In the genomic region with DNA sequence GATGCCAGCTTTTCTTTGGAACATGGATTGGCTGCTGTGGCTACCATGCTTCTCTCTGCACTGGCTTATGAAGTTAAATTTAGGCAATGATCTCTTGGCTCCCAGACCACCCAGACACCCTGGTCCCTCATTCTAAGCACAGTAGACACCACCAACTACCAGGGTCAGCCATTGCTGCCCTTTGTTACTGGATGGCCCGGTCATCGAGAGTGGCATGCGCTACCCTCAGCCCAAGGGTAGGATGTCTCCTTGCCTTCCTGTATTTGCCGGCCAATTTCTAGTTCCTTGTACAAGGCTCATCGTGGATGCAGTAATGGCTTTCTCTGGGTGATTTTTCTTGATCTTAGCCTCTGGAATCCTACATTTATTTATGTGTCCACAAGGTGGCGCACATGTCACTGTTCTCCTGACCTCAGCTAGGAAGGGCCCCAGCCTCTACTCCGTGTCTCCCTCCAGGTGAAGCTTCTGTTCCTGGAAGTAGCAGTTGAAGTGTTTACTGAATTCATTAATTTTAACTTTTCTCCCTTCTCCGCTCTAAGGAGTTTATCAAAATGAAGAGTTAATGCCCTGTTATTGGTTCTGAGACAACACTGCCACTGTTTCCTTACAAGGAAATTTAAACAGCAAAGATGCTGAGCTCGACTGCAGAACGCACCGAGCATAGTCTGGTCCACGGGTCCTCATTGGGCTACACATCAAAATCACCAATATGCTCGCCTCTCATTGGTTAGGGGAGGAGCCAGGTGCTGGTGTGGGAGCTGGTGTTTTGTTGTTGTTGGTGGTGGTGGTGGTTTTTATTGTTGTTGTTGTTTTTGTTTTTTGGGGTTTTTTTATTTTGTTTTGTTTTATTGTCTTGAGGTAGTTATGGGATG, we compare ENCODE assay signal across 8 mouse cellular contexts.
DNase-seq lines count a peak whose midpoint lies in the region; ATAC-seq and TF ChIP-seq lines count a peak whose summit lies in the region.

No protein-coding gene starts in this region.

- H3K4me3 ChIP-seq in MEL (ENCODE audit: control insufficient read depth in 1 of 2, insufficient read depth in 1 of 2, low read depth in 2 of 2, low read length in 2 of 2), result peak overlapping the region in 1 of 2 experiments; percentile 42; a peak in 2 of 4 replicates
- H3K4me3 ChIP-seq in forebrain, embryonic 16.5 days (replicated peaks; ENCODE audit: low read length), result no peak overlapping the region
- H3K4me3 ChIP-seq in kidney, adult 2 months (ENCODE audit: insufficient read depth, low read depth, low read length), result no peak overlapping the region
- H3K4me3 ChIP-seq in lung, embryonic 14.5 days (ENCODE audit: low read depth, low read length), result no peak overlapping the region

- no peaks in the 10 kb centered on the region for H3K79me2 ChIP-seq in MEL (ENCODE audit: control insufficient read depth, insufficient read depth, low read length, poor library complexity)

- H3K9me3 ChIP-seq in MEL (replicated peaks; ENCODE audit: insufficient read depth, low read length), result no peaks in the 10 kb centered on the region
- no peaks in the 10 kb centered on the region for H3K9me3 ChIP-seq in forebrain, embryonic 16.5 days (ENCODE audit: control insufficient read depth, low read length)
- no peaks in the 10 kb centered on the region for H3K9me3 ChIP-seq in lung, embryonic 14.5 days (ENCODE audit: low read depth, low read length)

- H3K36me3 ChIP-seq in MEL (ENCODE audit: control insufficient read depth in 1 of 2, insufficient read depth in 2 of 2, low read length in 2 of 2), result no peaks in the 10 kb centered on the region; a peak in 1 of 4 replicates
- no peaks in the 10 kb centered on the region for H3K36me3 ChIP-seq in forebrain, embryonic 16.5 days (ENCODE audit: control insufficient read depth, insufficient read depth)
- no peaks in the 10 kb centered on the region for H3K36me3 ChIP-seq in kidney, adult 2 months (ENCODE audit: control insufficient read depth, insufficient read depth, low read length)
- no peaks in the 10 kb centered on the region for H3K36me3 ChIP-seq in lung, embryonic 14.5 days (ENCODE audit: insufficient read depth)

- H3K27ac ChIP-seq in MEL (ENCODE audit: control insufficient read depth, low read depth, low read length), result no peak overlapping the region
- H3K27ac ChIP-seq in forebrain, embryonic 16.5 days (ENCODE audit: low read length), result no peak overlapping the region
- no peak overlapping the region for H3K27ac ChIP-seq in kidney, adult 2 months (ENCODE audit: insufficient read depth, low read depth, low read length)
- no peak overlapping the region for H3K27ac ChIP-seq in lung, embryonic 14.5 days (ENCODE audit: low read depth)

- 40% methylated on average over 13 of the region's 13 CpGs for WGBS in forebrain, embryonic 16.5 days
- WGBS in kidney, adult 2 months, result 29% methylated on average over 13 of the region's 13 CpGs
- 34% methylated on average over 13 of the region's 13 CpGs for WGBS in lung, embryonic 14.5 days

- no peak overlapping the region for H3K4me2 ChIP-seq in forebrain, embryonic 16.5 days (ENCODE audit: low read length)
- H3K4me2 ChIP-seq in lung, embryonic 14.5 days, result no peak overlapping the region

- no peak for TF ChIP-seq EP300 in MEL (IDR thresholded peaks at IDR 0.05; ENCODE audit: low read depth in 1 of 2, low read length in 2 of 2)

- peak overlapping the region; percentile 29 for H3K9ac ChIP-seq in MEL (ENCODE audit: control insufficient read depth, low read depth, low read length, poor library complexity, severe bottlenecking)
- no peak overlapping the region for H3K9ac ChIP-seq in forebrain, embryonic 16.5 days (replicated peaks; ENCODE audit: low read depth, low read length)
- H3K9ac ChIP-seq in lung, embryonic 14.5 days, result no peak overlapping the region

- H3K27me3 ChIP-seq in MEL (ENCODE audit: control insufficient read depth in 1 of 2, insufficient read depth in 2 of 2, low read length in 2 of 2), result no peaks in the 10 kb centered on the region
- H3K27me3 ChIP-seq in forebrain, embryonic 16.5 days (replicated peaks; ENCODE audit: control insufficient read depth, insufficient read depth, low read length), result no peaks in the 10 kb centered on the region
- H3K27me3 ChIP-seq in kidney, adult 2 months (replicated peaks; ENCODE audit: control insufficient read depth, insufficient read depth, low read length), result no peaks in the 10 kb centered on the region
- H3K27me3 ChIP-seq in lung, embryonic 14.5 days (ENCODE audit: insufficient read depth, low read length), result no peaks in the 10 kb centered on the region

- TF ChIP-seq POLR2A in MEL (IDR thresholded peaks at IDR 0.05; ENCODE audit: control insufficient read depth in 1 of 2, insufficient read depth in 1 of 2, low read depth in 1 of 2, low read length in 2 of 2, poor library complexity in 1 of 2), result no peak
- TF ChIP-seq POLR2A in kidney, adult 2 months (IDR thresholded peaks at IDR 0.05; ENCODE audit: low read depth, low read length), result no peak

- peak; percentile 61 to 90 (median 66) for TF ChIP-seq CTCF in MEL (IDR thresholded peaks at IDR 0.05 in 2 of 3, conservative IDR thresholded peaks at IDR 0.05 in 1 of 3; ENCODE audit: control insufficient read depth in 1 of 3, insufficient read depth in 1 of 3, low read depth in 2 of 3, low read length in 3 of 3, poor library complexity in 1 of 3, severe bottlenecking in 1 of 3)
- peak; percentile 74 for TF ChIP-seq CTCF in kidney, adult 2 months (conservative IDR thresholded peaks at IDR 0.05; ENCODE audit: insufficient read depth, insufficient read length, low read depth, low read length)
- TF ChIP-seq CTCF in lung, embryonic 14.5 days (IDR thresholded peaks at IDR 0.05; ENCODE audit: low read depth), result peak; percentile 83

- H3K4me1 ChIP-seq in MEL (ENCODE audit: control insufficient read depth in 1 of 2, insufficient read depth in 2 of 2, low read length in 2 of 2), result 0 out of 4 replicates have a peak, but pooled peaks cover 0 to 4% of the 10 kb centered on the region in 2 experiments
- no peaks in the 10 kb centered on the region for H3K4me1 ChIP-seq in forebrain, embryonic 16.5 days (replicated peaks; ENCODE audit: control insufficient read depth, insufficient read depth, low read length)
- H3K4me1 ChIP-seq in kidney, adult 2 months (ENCODE audit: control insufficient read depth, insufficient read depth, low read length), result no peaks in the 10 kb centered on the region
- no peaks in the 10 kb centered on the region for H3K4me1 ChIP-seq in lung, embryonic 14.5 days (ENCODE audit: insufficient read depth)

- peak; percentile 79 for DNase-seq in CD4-positive, CD25-positive, alpha-beta regulatory T cell, adult 2 months (ENCODE audit: low read depth, low spot score)
- peak; percentile 88 for DNase-seq in MEL (ENCODE audit: low read depth, low spot score)
- peak; percentile 80 to 82 for DNase-seq in cerebellum, adult 18-20 months
- DNase-seq in kidney, adult 2 months, result peak; percentile 51
- DNase-seq in lung, embryonic 14.5 days, result peak; percentile 81
- peak; percentile 33 for DNase-seq in retina, adult 2 months (ENCODE audit: low read depth, low spot score)
- no peak for DNase-seq in frontal cortex, postnatal 14 days (ENCODE audit: low spot score in 2 of 2)

- peak; percentile 79 for ATAC-seq in forebrain, embryonic 16.5 days
- peak; percentile 74 for ATAC-seq in lung, embryonic 14.5 days (ENCODE audit: insufficient read depth)

- peak; percentile 89 for TF ChIP-seq RAD21 in MEL (IDR thresholded peaks at IDR 0.05; ENCODE audit: low read depth, low read length)

TF ChIP-seq in MEL, 35 proteins besides CTCF, POLR2A, EP300 and RAD21:
- no peak for TF ChIP-seq RCOR1 (IDR thresholded peaks at IDR 0.05; ENCODE audit: low read depth, low read length)
- no peak for TF ChIP-seq ZKSCAN1 (IDR thresholded peaks at IDR 0.05; ENCODE audit: low read depth, low read length)
- TF ChIP-seq JUND (IDR thresholded peaks at IDR 0.05; ENCODE audit: low read depth, low read length), result no peak
- no peak for TF ChIP-seq NELFE (IDR thresholded peaks at IDR 0.05; ENCODE audit: low read depth, low read length)
- TF ChIP-seq MYB (IDR thresholded peaks at IDR 0.05; ENCODE audit: low read depth, low read length), result 0 out of 2 replicates have a peak, but pooled peaks have one; percentile 7
- peak; percentile 30; the same call in 1 of the 2 replicates for TF ChIP-seq MAZ (IDR thresholded peaks at IDR 0.05; ENCODE audit: low read depth, low read length)
- no peak for TF ChIP-seq POLR2AphosphoS2 (IDR thresholded peaks at IDR 0.05; ENCODE audit: low read length)
- TF ChIP-seq MEF2A (IDR thresholded peaks at IDR 0.05; ENCODE audit: extremely low read depth, insufficient replicate concordance, low read depth, low read length, poor library complexity, severe bottlenecking), result no peak
- peak; percentile 97 for TF ChIP-seq SMC3 (IDR thresholded peaks at IDR 0.05; ENCODE audit: low read depth, low read length)
- no peak for TF ChIP-seq POLR2AphosphoS5 (IDR thresholded peaks at IDR 0.05; ENCODE audit: borderline replicate concordance, low read depth, low read length)
- TF ChIP-seq SIN3A (IDR thresholded peaks at IDR 0.05; ENCODE audit: low read length), result peak; percentile 32; the same call in 1 of the 2 replicates
- no peak for TF ChIP-seq GABPA (IDR thresholded peaks at IDR 0.05; ENCODE audit: low read depth, low read length)
- no peak for TF ChIP-seq HCFC1 (IDR thresholded peaks at IDR 0.05; ENCODE audit: low read depth, low read length)
- TF ChIP-seq ZNF384 (IDR thresholded peaks at IDR 0.05; ENCODE audit: low read depth, low read length), result no peak
- TF ChIP-seq ZC3H11A (IDR thresholded peaks at IDR 0.05; ENCODE audit: low read depth, low read length), result peak; percentile 91
- TF ChIP-seq NRF1 (IDR thresholded peaks at IDR 0.05; ENCODE audit: insufficient read depth, low read depth, low read length, poor library complexity, severe bottlenecking), result no peak
- TF ChIP-seq MAX (IDR thresholded peaks at IDR 0.05; ENCODE audit: low read length), result peak; percentile 69; the same call in 1 of the 2 replicates

Comparison
In these comparisons a context has a peak if more than half of its experiments do, and no peak if none do; other contexts are left out.
1. DNase-seq: peak in CD4-positive, CD25-positive, alpha-beta regulatory T cell, adult 2 months (single experiment), MEL (single experiment), cerebellum, adult 18-20 months (2 of 2), kidney, adult 2 months (single experiment), lung, embryonic 14.5 days (single experiment) and retina, adult 2 months (single experiment); none in frontal cortex, postnatal 14 days (0 of 2).
2. Peak in every context shown above with its lines, with median percentiles within 50 percentile points of each other: CTCF ChIP-seq.